Comparison of ENCODE assay signal across 25 mouse cellular contexts in the genomic region with DNA sequence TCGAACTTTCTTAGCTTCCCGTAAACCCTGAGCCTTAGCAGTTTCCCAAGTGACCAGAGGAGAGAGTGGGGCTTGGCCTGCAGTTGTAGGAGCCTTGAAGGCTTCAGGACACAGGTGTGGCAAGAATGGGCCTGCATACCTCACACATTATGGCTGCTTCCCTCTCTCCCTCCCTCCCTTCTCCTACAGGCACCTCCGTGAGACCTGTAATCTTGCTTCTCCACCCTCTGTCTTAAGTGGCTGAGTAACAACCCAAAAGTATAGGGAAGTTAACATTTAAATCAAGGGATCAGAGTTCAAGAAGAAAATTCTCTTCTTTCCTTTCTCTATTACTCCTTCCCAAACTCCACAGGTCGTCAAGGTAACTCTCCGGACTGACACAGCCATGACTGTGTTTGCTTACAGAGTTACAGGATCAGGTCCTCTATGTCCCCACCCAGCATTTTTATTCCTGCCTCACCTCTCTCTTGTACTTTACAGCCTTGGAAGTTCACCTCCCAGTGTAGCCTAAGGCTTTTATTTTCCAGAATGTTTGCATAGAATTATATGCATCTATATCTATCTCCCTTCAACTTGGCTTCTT. TPM values are rescaled to one million over a fixed set of nuclear protein-coding genes. Genes with fewer than 3 reads are reported as not detected.
DNase-seq lines count a peak whose midpoint lies in the region; ATAC-seq and TF ChIP-seq lines count a peak whose summit lies in the region.
"Had no signal": no experiment of that assay in that cellular context is flagged by ENCODE, and none has a peak within 500 bp of the region (broad histone marks: within the 10 kb centered on the region; RNA-seq: fewer than 3 reads in every experiment).

No protein-coding gene starts in this region.

- 50% methylated on average over 5 of the region's 5 CpGs for WGBS in lung, embryonic 14.5 days

- H3ac ChIP-seq in C2C12 (ENCODE audit: control insufficient read depth, insufficient read length, low read depth) (peak overlapping the region; percentile 21), myocyte (ENCODE audit: control insufficient read depth, insufficient read length) (no peak overlapping the region)

- no peaks in the 10 kb centered on the region for H3K36me3 ChIP-seq in lung, embryonic 14.5 days (ENCODE audit: insufficient read depth)
- no peaks in the 10 kb centered on the region for H3K36me3 ChIP-seq in C2C12 (ENCODE audit: control insufficient read depth, insufficient read depth)
- no peaks in the 10 kb centered on the region for H3K36me3 ChIP-seq in myocyte (ENCODE audit: control insufficient read depth, insufficient read depth)
- H3K36me3 ChIP-seq: embryonic facial prominence, embryonic 13.5 days; hindbrain, embryonic 10.5 days; hindbrain, embryonic 15.5 days; limb, embryonic 12.5 days; neural tube, embryonic 15.5 days had no signal

- peaks cover 2% of the 10 kb centered on the region for H3K79me3 ChIP-seq in C2C12 (ENCODE audit: low read depth)

- H3K4me3 ChIP-seq in lung, embryonic 14.5 days (ENCODE audit: low read depth, low read length), result no peak overlapping the region
- H3K4me3 ChIP-seq in C2C12 (ENCODE audit: insufficient read depth, poor library complexity, severe bottlenecking) (no peak overlapping the region), myocyte (peak overlapping the region; percentile 6)
- H3K4me3 ChIP-seq: embryonic facial prominence, embryonic 13.5 days; erythroblast, embryonic 14.5 days; hindbrain, embryonic 10.5 days; hindbrain, embryonic 15.5 days; limb, embryonic 12.5 days; neural tube, embryonic 15.5 days had no signal

- DNase-seq in lung, embryonic 14.5 days, result no peak
- DNase-seq in lung, postnatal 25 days (ENCODE audit: low spot score), result no peak
- peak; percentile 12 for DNase-seq in induced T-regulatory cell, adult 2 months (ENCODE audit: low read depth)
- no peak for DNase-seq in ovary, postnatal 14 days (ENCODE audit: low spot score)
- DNase-seq in yolk sac, embryonic 10.5 days (ENCODE audit: low spot score), result no peak
- DNase-seq: adrenal gland, postnatal 36 days; cerebellum, adult 2 months; cerebellum, postnatal 14 days; forebrain, postnatal 0 days; heart, postnatal 14 days; kidney, postnatal 25 days; midbrain, embryonic 14.5 days; right cerebral cortex, postnatal 25 days; spleen, adult 18-20 months; thymus, adult 2 months; thymus, postnatal 36 days had no signal

- H3K4me1 ChIP-seq in lung, embryonic 14.5 days (ENCODE audit: insufficient read depth), result peaks cover 22% of the 10 kb centered on the region
- H3K4me1 ChIP-seq: hindbrain, embryonic 15.5 days had no signal

- H3K27ac ChIP-seq in lung, embryonic 14.5 days (ENCODE audit: low read depth), result peak overlapping the region; percentile 59; the same call in 1 of the 2 replicates
- H3K27ac ChIP-seq: embryonic facial prominence, embryonic 13.5 days; hindbrain, embryonic 10.5 days; hindbrain, embryonic 15.5 days; neural tube, embryonic 15.5 days had no signal

- no peaks in the 10 kb centered on the region for H3K9me3 ChIP-seq in lung, embryonic 14.5 days (ENCODE audit: low read depth, low read length)
- H3K9me3 ChIP-seq: embryonic facial prominence, embryonic 13.5 days; hindbrain, embryonic 15.5 days; limb, embryonic 12.5 days; neural tube, embryonic 15.5 days had no signal

- H3K4me2 ChIP-seq in lung, embryonic 14.5 days, result no peak overlapping the region
- peak overlapping the region; percentile 92 for H3K4me2 ChIP-seq in myocyte (ENCODE audit: low read depth)
- H3K4me2 ChIP-seq: embryonic facial prominence, embryonic 13.5 days; hindbrain, embryonic 15.5 days; limb, embryonic 12.5 days; liver, embryonic 11.5 days; neural tube, embryonic 15.5 days had no signal

- no peak for TF ChIP-seq POLR2A in myocyte (IDR thresholded peaks at IDR 0.05; ENCODE audit: insufficient read length, low read depth)

- H3K27me3 ChIP-seq in lung, embryonic 14.5 days (ENCODE audit: insufficient read depth, low read length), result no peaks in the 10 kb centered on the region
- no peaks in the 10 kb centered on the region for H3K27me3 ChIP-seq in C2C12 (ENCODE audit: control insufficient read depth, insufficient read depth, insufficient read length)
- no peaks in the 10 kb centered on the region for H3K27me3 ChIP-seq in myocyte (ENCODE audit: control insufficient read depth, insufficient read depth, insufficient read length)
- H3K27me3 ChIP-seq: embryonic facial prominence, embryonic 13.5 days; hindbrain, embryonic 15.5 days; limb, embryonic 12.5 days; neural tube, embryonic 15.5 days had no signal

- ATAC-seq in lung, embryonic 14.5 days (ENCODE audit: insufficient read depth), result no peak
- ATAC-seq: forebrain, postnatal 0 days had no signal

- no peak for TF ChIP-seq CTCF in lung, embryonic 14.5 days (IDR thresholded peaks at IDR 0.05; ENCODE audit: low read depth)
- no peak for TF ChIP-seq CTCF in C2C12 (IDR thresholded peaks at IDR 0.05; ENCODE audit: control insufficient read depth, insufficient read depth, insufficient read length)

- no peak overlapping the region for H3K9ac ChIP-seq in lung, embryonic 14.5 days
- H3K9ac ChIP-seq: embryonic facial prominence, embryonic 13.5 days; forebrain, postnatal 0 days; hindbrain, embryonic 15.5 days; limb, embryonic 12.5 days; neural tube, embryonic 15.5 days had no signal

- H3K79me2 ChIP-seq in C2C12 (ENCODE audit: control insufficient read depth, insufficient read depth) (peaks cover 15% of the 10 kb centered on the region), myocyte (ENCODE audit: control insufficient read depth, insufficient read depth) (no peaks in the 10 kb centered on the region)

TF ChIP-seq in C2C12, 6 proteins besides CTCF, POLR2A, EP300 and RAD21:
- TF ChIP-seq USF1 (IDR thresholded peaks at IDR 0.05; ENCODE audit: low read depth), result no peak
- no peak for TF ChIP-seq FOSL1 (IDR thresholded peaks at IDR 0.05; ENCODE audit: insufficient read depth, low read length, poor library complexity, severe bottlenecking)
- no peak for TF ChIP-seq MYOG (IDR thresholded peaks at IDR 0.05; ENCODE audit: control insufficient read depth, extremely low read depth, insufficient read length)
- TF ChIP-seq CEBPB (IDR thresholded peaks at IDR 0.05; ENCODE audit: low read depth), result no peak
- TF ChIP-seq MAX (IDR thresholded peaks at IDR 0.05), result peak; percentile 39

TF ChIP-seq in myocyte, 11 proteins besides CTCF, POLR2A, EP300 and RAD21:
- no peak for TF ChIP-seq USF1 (IDR thresholded peaks at IDR 0.05; ENCODE audit: low read depth)
- no peak for TF ChIP-seq MYOD1 (IDR thresholded peaks at IDR 0.05; ENCODE audit: control insufficient read depth in 1 of 3, insufficient read length in 2 of 3, low read depth in 2 of 3)
- TF ChIP-seq CEBPB (IDR thresholded peaks at IDR 0.05; ENCODE audit: insufficient read depth, poor library complexity, severe bottlenecking), result no peak
- no peak for TF ChIP-seq E2F4 (IDR thresholded peaks at IDR 0.05; ENCODE audit: insufficient read depth)

RNA-seq across cellular contexts. Expression of a gene that starts 19.0 kb away (rescaled TPM):
- polyA plus RNA-seq in lung, embryonic 14.5 days (2014; fragmentation: Nextera tagmentation; extraction: Ambion mirVana), result 73.4 and 76.8 TPM in 2 replicates
- polyA plus RNA-seq in C2C12 (2012; fragmentation: generic; extraction: Trizol), result 40.3 TPM
- 21.6 TPM for polyA plus RNA-seq in myocyte (2012; fragmentation: generic; extraction: Trizol)
